Mouse (Mus musculus) embryonic fibroblast, embryonic 13.5 days (primary cell): ENCODE data around the gene Mob3b. TPM values are rescaled to one million over a fixed set of nuclear protein-coding genes. Genes with fewer than 3 reads are reported as not detected.

Experiments
- H3K27ac ChIP-seq: 2 replicates; pipeline ENCODE4 v1.5.1; 2012; ENCODE audit warnings: low read length, control low read depth, inconsistent platforms; ENCODE audit not compliant: insufficient read depth
- H3K4me1 ChIP-seq: 2 replicates; pipeline ENCODE4 v1.6.1; 2011; ENCODE audit warnings: low read length; ENCODE audit not compliant: control insufficient read depth, insufficient read depth
- H3K4me3 ChIP-seq: 2 replicates; pipeline ENCODE4 v1.5.1; 2011; ENCODE audit warnings: mild to moderate bottlenecking, control low read depth, low read length; ENCODE audit not compliant: insufficient read depth
- CTCF ChIP-seq: IDR thresholded peaks from 2 replicates; pipeline ENCODE4 v1.5.1; 2011; ENCODE audit warnings: mild to moderate bottlenecking, control low read depth, low read length, moderate library complexity, borderline replicate concordance; ENCODE audit not compliant: insufficient read depth
- POLR2A ChIP-seq: IDR thresholded peaks from 2 replicates; pipeline ENCODE4 v1.6.1; 2011; ENCODE audit warnings: low read depth, mild to moderate bottlenecking, control low read depth, low read length, moderate library complexity
- polyA plus RNA-seq: library from polyadenylated mRNA; stranded (reverse); fragments of >200 nt; gene quantifications from 2 replicates; pipeline ENCODE4 v1.2.4, GENCODE M21; 2011; ENCODE audit warnings: low read depth; ENCODE audit not compliant: missing spikeins, insufficient read length

Gene Mob3b
- polyA plus RNA-seq, 1 experiment, result 1.6 TPM

DNA sequence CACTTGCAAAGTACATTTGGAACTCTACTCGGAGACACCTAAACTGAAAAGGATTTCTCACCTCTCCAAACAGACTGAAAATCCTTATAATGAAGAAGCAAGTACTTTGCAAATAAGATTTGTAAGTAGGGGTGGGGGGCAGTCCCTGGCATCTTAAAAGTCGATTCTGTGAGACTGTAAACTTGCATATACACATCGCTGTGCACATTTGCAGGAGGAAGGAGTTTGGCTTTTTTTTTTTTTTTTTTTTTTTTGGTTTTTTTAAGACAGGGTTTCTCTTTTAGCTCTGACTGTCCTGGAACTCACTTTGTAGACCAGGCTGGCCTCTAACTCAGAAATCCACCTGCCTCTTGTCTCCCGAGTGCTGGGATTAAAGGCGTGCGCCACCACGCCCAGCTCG is 36.7 kb downstream of the Mob3b start:
- H3K4me3 ChIP-seq, result no peak overlapping the region
- no peak for TF ChIP-seq POLR2A
- TF ChIP-seq CTCF, result no peak
- no peaks in the 10 kb centered on the region for H3K4me1 ChIP-seq
- no peak overlapping the region for H3K27ac ChIP-seq

DNA sequence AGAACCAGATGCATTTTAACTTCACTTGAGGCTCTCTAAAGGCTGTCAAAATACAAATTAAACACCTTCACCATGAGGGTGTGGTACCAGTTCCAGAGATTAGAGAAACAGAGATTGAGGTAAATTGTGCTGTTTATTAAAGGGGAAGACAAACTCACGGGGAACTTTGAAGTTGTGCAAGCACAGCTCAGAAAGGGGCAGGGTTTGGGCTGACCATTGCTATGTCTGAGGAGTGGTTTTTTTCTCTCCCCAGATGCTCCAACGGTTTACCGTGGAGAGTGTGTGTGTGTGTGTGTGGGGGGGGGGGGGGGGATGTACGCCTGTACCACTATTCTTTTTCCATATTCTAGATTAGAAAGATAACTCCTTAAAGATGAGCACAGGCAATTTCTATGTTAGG is 37.1 kb downstream of the Mob3b start:
- TF ChIP-seq CTCF (no peak), POLR2A (no peak)
- H3K27ac ChIP-seq, result no peak overlapping the region
- H3K4me1 ChIP-seq, result no peaks in the 10 kb centered on the region
- no peak overlapping the region for H3K4me3 ChIP-seq

DNA sequence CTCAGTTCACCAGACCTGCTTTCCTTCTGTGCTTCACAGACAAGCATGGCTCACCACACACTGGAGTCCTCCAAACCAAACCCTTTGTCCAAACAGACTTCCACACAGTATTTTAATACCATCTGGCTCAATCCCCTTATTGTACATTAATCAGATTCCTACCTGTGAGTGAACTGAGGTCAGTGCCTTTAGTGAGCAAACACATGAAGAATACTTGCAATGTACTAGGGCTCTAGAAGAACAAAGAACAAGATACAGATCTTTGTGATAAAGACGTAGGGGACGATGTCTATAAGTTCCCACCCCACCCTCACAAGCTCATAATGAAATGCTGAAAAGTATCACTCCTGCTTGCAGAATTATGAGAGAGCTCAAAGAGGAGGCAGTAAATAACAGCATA is 38.4 kb downstream of the Mob3b start:
- H3K4me3 ChIP-seq, result no peak overlapping the region
- H3K27ac ChIP-seq, result no peak overlapping the region
- no peak for TF ChIP-seq CTCF
- TF ChIP-seq POLR2A, result no peak
- no peaks in the 10 kb centered on the region for H3K4me1 ChIP-seq

DNA sequence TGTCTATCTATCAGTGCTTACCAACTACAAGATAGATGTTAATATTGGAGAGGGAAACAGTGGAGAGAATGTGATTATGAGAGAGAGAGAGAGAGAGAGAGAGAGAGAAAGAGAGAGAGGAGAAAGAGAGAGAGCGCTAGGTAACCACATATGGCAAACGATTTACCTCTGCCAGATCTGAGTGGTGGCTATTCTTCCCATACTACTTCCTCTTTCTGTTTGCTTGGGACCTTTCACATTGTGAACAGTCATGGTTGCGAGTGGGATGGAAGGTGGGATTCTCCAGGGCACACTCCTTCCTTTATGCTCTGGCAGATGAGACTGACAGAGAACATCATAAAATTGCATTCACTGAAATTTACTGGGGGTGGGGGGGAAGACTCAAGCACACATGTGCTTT is 40.1 kb downstream of the Mob3b start:
- H3K4me1 ChIP-seq, result 0 out of 2 replicates have a peak, but pooled peaks cover 2% of the 10 kb centered on the region
- H3K27ac ChIP-seq, result no peak overlapping the region
- no peak overlapping the region for H3K4me3 ChIP-seq
- TF ChIP-seq POLR2A, result no peak
- no peak for TF ChIP-seq CTCF

DNA sequence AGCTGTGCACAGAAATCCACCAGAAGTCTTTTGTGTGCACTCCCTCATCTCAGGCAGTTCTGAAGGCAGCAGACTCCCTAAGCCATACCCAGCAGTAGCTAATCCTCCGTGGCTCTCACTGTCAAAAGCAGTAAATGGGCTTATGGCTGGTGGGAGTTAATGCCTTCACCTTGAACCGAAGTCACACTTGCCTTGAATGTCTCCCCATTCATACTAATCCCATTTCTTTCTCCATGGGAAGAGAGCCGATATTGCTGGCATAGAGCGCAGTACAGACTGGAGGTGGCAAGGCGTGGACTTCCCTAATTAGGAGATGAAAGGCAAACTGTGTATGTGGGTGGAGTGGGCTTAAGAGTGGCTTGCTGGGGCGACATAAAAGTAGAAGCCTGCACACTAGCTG is 41.4 kb downstream of the Mob3b start:
- TF ChIP-seq POLR2A, result no peak
- no peak for TF ChIP-seq CTCF
- 0 out of 2 replicates have a peak, but pooled peaks cover 4% of the 10 kb centered on the region for H3K4me1 ChIP-seq
- no peak overlapping the region for H3K4me3 ChIP-seq
- no peak overlapping the region for H3K27ac ChIP-seq

DNA sequence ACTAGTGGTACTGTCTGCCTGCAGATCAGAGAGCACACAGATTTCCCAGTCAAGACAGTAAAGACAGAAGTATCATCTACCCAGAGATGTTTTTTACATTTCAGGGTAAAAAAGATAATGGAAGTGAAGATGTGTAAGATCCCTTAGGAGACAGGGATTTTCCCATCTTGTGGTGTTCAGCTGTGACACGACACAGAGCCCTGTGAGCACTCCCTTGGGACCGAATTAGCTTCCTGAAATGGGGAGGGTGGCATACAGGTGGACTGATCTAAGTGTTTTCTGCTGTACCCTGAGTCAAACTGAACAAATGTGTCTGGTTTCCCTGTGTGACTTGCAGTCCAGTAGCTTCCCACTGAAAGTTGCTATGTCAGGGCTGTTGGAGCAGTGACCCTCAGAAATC is 42.3 kb downstream of the Mob3b start:
- Histone ChIP-seq H3K4me1 (0 out of 2 replicates have a peak, but pooled peaks cover 4% of the 10 kb centered on the region), H3K4me3 (no peak overlapping the region), H3K27ac (no peak overlapping the region)
- TF ChIP-seq POLR2A (no peak), CTCF (no peak)

DNA sequence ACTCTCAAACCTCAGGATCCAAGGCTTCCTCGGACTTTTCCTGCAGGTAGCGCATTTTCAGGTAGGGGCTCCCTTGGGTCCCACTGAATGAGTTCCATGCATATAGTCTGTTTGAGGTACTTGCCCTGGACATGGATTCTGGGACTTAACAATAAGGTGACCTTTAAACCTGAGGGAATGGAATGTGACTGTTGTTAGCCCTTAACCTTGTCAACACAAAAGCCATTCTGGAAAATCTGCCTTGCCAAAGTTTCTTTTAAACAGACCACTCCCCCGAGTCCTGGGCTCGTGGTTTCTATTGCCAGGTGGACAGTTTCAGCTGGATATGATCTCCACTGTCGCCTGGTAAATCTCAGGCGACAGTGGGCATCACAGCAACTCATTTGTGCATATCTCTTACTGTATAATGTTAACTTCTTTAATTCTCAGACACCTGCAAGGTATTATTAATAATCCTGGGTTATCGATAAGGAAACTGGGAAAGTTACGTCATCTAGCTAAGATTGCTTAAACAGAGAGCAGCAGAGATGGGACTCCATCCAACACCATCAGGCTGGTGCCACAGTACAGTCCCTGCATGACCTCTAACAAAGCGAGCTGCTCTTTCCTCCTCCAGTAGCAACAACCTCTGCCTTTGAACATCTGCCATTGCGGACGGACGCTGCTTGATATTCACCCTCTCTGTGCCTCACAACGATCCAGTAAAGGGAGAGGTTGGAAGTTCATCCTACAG is 43.6 kb downstream of the Mob3b start:
- no peak for TF ChIP-seq CTCF
- no peak for TF ChIP-seq POLR2A

DNA sequence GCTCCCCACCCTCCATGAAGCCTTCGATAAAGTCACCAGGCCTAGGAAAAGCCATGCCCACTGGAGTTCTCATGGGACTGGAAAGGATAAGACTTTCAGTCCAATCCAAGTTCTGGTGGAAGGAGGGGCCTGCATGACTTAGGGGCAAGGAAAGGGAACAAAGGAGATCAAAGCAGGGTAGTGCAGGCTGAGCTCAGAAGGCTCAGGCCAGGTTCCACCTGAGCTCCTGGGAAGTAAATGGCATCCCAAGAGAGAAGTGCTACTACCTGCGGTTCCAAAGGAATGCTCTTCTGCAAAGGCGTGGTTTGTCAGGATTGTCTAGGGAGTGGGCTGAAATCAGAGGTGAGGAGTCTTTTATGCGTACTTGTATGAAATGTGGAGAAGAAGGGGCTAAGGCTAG is 44.8 kb downstream of the Mob3b start:
- TF ChIP-seq POLR2A (no peak), CTCF (no peak)
- 0 out of 2 replicates have a peak, but pooled peaks cover 4% of the 10 kb centered on the region for H3K4me1 ChIP-seq
- no peak overlapping the region for H3K27ac ChIP-seq
- no peak overlapping the region for H3K4me3 ChIP-seq

More for the DNA sequence above, 43.6 kb downstream of the Mob3b start:
- Histone ChIP-seq H3K4me3 (no peak overlapping the region), H3K4me1 (0 out of 2 replicates have a peak, but pooled peaks cover 4% of the 10 kb centered on the region), H3K27ac (no peak overlapping the region)

DNA sequence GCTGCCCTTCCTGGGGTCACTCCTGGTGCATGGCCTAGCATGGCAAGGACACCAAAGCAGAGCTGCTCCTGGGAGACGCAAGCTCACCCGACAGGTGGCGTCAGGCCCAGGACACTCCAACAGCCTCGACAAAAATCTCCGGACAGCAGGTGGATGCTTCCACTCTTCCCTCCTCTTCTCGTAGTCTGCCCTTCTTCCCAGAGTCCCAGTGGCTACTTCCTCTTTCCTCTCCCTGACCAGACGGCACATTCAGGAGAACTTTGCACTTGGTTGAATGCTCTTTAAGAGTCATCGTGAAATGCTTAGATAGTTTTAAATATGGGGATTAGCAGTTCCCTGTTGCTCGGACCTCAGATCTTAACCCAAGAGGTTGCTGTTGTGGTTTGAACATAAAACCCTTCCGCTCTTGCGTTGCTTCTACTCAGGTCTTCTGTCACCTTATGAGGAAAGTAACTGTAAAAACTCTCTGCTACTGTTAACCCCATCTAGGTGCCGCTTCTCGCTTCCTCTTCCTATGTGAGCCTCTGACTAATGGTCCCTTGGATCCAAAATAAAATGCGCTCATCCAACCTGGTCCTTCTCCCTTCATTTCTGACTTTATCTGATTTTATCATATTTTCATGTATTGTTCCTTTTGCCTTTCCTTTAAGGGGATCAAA is 52.0 kb downstream of the Mob3b start:
- TF ChIP-seq POLR2A (no peak), CTCF (no peak)
- no peaks in the 10 kb centered on the region for H3K4me1 ChIP-seq
- no peak overlapping the region for H3K4me3 ChIP-seq
- H3K27ac ChIP-seq, result no peak overlapping the region

DNA sequence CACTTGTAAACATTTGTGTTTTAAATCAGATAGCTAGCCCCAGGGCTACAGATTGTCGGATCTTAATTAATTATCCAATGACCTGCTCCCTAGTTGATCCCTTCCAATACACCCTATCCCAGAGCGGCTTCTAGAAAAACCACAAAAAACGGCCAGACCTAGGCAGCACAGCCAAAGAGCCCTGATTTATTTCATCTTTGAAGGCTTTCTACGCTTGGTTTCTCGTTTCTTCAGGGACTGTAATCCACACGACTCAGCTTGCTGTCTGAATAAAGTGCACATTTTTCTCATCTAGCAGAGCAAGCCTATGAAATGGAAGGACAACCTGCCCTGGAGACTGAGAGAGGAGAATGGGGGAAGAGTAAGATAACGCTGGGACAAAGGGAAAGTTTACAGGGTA is 56.1 kb downstream of the Mob3b start:
- no peak for TF ChIP-seq POLR2A
- no peak for TF ChIP-seq CTCF
- Histone ChIP-seq H3K27ac (no peak overlapping the region), H3K4me3 (no peak overlapping the region), H3K4me1 (no peaks in the 10 kb centered on the region)
